Mouse (Mus musculus): ENCODE measurements around the gene Foxp1. TPM values are rescaled to one million over a fixed set of nuclear protein-coding genes. Genes with fewer than 3 reads are reported as not detected.

Gene Foxp1
- total RNA-seq, 2 experiments from 2014 or later = 142 TPM

- DNase-seq (ENCODE audit: low spot score in 2 of 2) = no peak
- intact Hi-C loops (cut with DNase I) = no loop called here
Measured at GRCm38 (mm10) chr6:98991900-98992771, 530.4 kb downstream of the Foxp1 start.

- intact Hi-C loops (cut with DNase I) = no loop called here
- DNase-seq (ENCODE audit: low spot score in 2 of 2) = no peak
Measured at GRCm38 (mm10) chr6:98987533-98988169, 534.9 kb downstream of the Foxp1 start.

- DNase-seq (ENCODE audit: low spot score in 2 of 2) = no peak
- intact Hi-C loops (cut with DNase I) = no loop called here
Measured at GRCm38 (mm10) chr6:98985452-98985851, 537.1 kb downstream of the Foxp1 start.

GRCm38 (mm10) chr6:98984626-98985025 is 537.9 kb downstream of the Foxp1 start:
- intact Hi-C loops (cut with DNase I) = no loop called here

GRCm38 (mm10) chr6:98984026-98984425 is 538.5 kb downstream of the Foxp1 start:
- intact Hi-C loops (cut with DNase I) = no loop called here
- no peak for DNase-seq (ENCODE audit: low spot score in 2 of 2)

More at GRCm38 (mm10) chr6:98984626-98985025, 537.9 kb downstream of the Foxp1 start:
- DNase-seq (ENCODE audit: low spot score in 2 of 2) = no peak

GRCm38 (mm10) chr6:98983311-98983838 is 539.1 kb downstream of the Foxp1 start:
- no peak for DNase-seq (ENCODE audit: low spot score in 2 of 2)
- intact Hi-C loops (cut with DNase I) = no loop called here

- intact Hi-C loops (cut with DNase I) = no loop called here
Measured at GRCm38 (mm10) chr6:98981265-98981664, 541.3 kb downstream of the Foxp1 start.

GRCm38 (mm10) chr6:98980432-98980831 is 542.1 kb downstream of the Foxp1 start:
- intact Hi-C loops (cut with DNase I) = no loop called here
- no peak for DNase-seq (ENCODE audit: low spot score in 2 of 2)

More at GRCm38 (mm10) chr6:98981265-98981664, 541.3 kb downstream of the Foxp1 start:
- DNase-seq (ENCODE audit: low spot score in 2 of 2) = no peak

- intact Hi-C loops (cut with DNase I) = no loop called here
- no peak for DNase-seq (ENCODE audit: low spot score in 2 of 2)
Measured at GRCm38 (mm10) chr6:98980001-98980400, 542.5 kb downstream of the Foxp1 start.

GRCm38 (mm10) chr6:98977806-98978205 is 544.7 kb downstream of the Foxp1 start:
- intact Hi-C loops (cut with DNase I) = no loop called here
- DNase-seq (ENCODE audit: low spot score in 2 of 2) = no peak

- DNase-seq (ENCODE audit: low spot score in 2 of 2) = no peak
- intact Hi-C loops (cut with DNase I) = no loop called here
Measured at GRCm38 (mm10) chr6:98975918-98976317, 546.6 kb downstream of the Foxp1 start.

GRCm38 (mm10) chr6:98973433-98973832 is 549.1 kb downstream of the Foxp1 start:
- DNase-seq (ENCODE audit: low spot score in 2 of 2) = no peak
- intact Hi-C loops (cut with DNase I) = no loop called here

GRCm38 (mm10) chr6:98972404-98972803 is 550.1 kb downstream of the Foxp1 start:
- no peak for DNase-seq (ENCODE audit: low spot score in 2 of 2)
- intact Hi-C loops (cut with DNase I) = no loop called here

- no peak for DNase-seq (ENCODE audit: low spot score in 2 of 2)
- intact Hi-C loops (cut with DNase I) = no loop called here
Measured at GRCm38 (mm10) chr6:98959333-98959732, 563.2 kb downstream of the Foxp1 start.

- intact Hi-C loops (cut with DNase I) = no loop called here
- no peak for DNase-seq (ENCODE audit: low spot score in 2 of 2)
Measured at GRCm38 (mm10) chr6:98956522-98957169, 565.9 kb downstream of the Foxp1 start.

- intact Hi-C loops (cut with DNase I) = no loop called here
- no peak for DNase-seq (ENCODE audit: low spot score in 2 of 2)
Measured at GRCm38 (mm10) chr6:98955706-98956105, 566.8 kb downstream of the Foxp1 start.

GRCm38 (mm10) chr6:98954439-98954838 is 568.1 kb downstream of the Foxp1 start:
- intact Hi-C loops (cut with DNase I) = no loop called here
- DNase-seq (ENCODE audit: low spot score in 2 of 2) = no peak

- intact Hi-C loops (cut with DNase I) = loop anchor here (10.0 kb wide), 1 partner anchor 425 kb away; no protein-coding TSS in a partner anchor
- DNase-seq (ENCODE audit: low spot score in 2 of 2) = no peak
Measured at GRCm38 (mm10) chr6:98949703-98950191, 572.8 kb downstream of the Foxp1 start.

- no peak for DNase-seq (ENCODE audit: low spot score in 2 of 2)
- intact Hi-C loops (cut with DNase I) = loop anchor here (10.0 kb wide), 1 partner anchor 424 kb away; no protein-coding TSS in a partner anchor
Measured at GRCm38 (mm10) chr6:98949286-98949685, 573.2 kb downstream of the Foxp1 start.
